Mouse (Mus musculus) mouse trophoblast stem cell (cell line): ENCODE measurements around the gene Bcl2l1.

Experiments
- in situ Hi-C, 2 experiments: fragments of 300-500 bp; cut with MseI, MboI; formaldehyde crosslinking; loops; 2 replicates in 1 of 2; 3 replicates in 1 of 2; pipeline ENCODE4 v1.15.1; 2025

The Bcl2l1 gene

GRCm38 (mm10) chr2:152803081-152803480, 28.4 kb downstream of the Bcl2l1 start:
- in situ Hi-C loops = no loop called here

- in situ Hi-C loops = no loop called here
Observed at GRCm38 (mm10) chr2:152802303-152802702, 29.2 kb downstream of the Bcl2l1 start.

GRCm38 (mm10) chr2:152800762-152801113, 30.8 kb downstream of the Bcl2l1 start:
- in situ Hi-C loops = no loop called here

DNA sequence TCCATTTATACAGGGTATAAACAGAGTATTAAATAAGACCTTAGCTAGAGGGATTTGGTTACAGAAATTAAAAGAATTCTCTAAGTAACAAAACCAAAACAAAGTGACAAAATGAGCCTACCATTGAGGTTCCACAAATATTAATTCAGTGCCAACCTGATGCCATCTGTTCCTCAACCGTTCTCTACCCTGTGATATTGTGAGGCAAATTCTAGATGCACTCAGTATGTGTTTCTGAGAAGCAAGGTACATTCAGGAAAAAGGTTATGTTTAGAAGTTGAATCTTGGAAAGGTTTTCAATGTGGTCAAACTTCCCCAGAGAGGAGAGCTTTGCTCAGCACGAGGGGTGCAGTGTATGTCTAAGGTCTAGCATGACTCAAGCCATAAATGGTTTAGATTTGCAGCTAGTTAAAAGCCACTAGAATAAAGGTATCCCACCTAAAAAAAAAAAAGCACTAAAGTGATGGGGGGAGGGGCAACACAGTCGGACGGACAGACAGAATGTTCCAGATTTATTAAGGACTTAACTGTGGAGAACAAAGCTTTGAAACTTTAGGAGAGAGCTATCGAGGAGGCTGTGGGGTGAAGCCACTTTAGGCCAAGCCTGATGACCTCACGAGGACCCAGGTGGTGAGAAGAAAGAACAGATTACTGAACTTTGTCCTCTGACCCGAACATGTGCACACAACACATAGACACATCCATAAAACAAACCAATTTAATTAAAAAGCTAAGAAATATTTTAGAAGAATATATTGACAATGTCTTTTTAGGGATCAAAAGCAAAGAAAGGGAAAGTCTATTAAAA, 31.4 kb downstream of the Bcl2l1 start:
- in situ Hi-C loops = no loop called here

DNA sequence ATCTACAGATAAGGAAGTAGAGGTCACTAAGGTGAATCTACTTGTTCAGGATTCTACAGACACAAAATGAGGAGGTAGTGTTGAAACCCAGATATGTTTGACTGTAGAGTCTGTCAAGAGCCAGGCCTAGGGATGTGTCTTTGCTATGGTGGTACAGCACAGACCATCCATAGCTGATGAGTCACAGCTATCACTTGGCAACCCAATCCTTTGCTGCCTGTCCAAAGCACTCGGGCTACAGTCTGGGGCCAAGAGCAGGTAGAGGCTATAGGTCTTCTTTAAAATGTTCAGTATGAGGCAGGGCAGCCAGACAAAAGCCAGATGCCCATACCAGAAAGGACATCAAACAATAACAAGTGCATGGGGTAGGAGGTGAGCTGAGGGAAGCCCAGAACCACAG, 33.9 kb downstream of the Bcl2l1 start:
- in situ Hi-C loops = no loop called here

- in situ Hi-C loops = no loop called here
Observed at GRCm38 (mm10) chr2:152794281-152794827, 37.2 kb downstream of the Bcl2l1 start.

DNA sequence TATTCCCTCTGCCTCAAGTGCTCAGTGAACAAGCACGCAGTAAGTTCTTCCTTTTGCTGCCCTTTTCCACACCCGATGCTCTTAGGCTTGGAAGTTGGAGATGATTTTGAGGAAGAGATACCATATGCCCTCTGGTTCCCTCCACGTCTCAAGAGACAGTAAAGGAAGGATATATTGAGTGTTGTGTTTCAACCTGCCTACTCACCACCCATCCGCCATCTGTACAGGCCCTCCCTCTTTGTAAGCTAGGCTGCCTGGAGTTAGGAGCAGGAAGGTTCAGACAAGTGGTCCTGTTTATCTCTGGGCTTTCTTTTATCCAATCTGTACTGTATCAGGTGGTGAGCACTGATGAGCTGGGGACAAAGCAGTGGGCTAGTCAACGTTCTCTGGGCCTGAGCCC, 38.1 kb downstream of the Bcl2l1 start:
- in situ Hi-C loops = no loop called here

- in situ Hi-C loops = no loop called here
Observed at GRCm38 (mm10) chr2:152792461-152792860, 39.1 kb downstream of the Bcl2l1 start.

DNA sequence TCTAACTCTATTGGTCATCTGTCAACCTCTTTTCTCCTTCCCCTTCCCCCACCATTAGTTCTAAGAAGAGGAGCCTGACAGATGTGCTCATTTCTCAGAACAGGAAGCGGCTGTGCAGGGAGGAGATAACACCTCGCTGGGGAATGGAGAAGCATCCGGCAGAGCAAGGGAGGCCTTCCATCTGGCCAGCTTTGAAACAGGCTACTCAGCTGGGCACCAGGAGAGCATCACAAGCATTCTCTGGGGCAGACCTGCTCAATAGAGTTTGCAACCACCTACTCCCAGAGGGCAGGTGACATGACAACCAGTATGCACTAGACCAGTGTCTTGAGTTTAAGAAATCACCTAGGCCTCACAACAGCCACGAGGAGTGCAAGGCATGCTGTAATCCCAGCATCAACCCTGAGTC, 41.9 kb downstream of the Bcl2l1 start:
- in situ Hi-C loops = no loop called here

DNA sequence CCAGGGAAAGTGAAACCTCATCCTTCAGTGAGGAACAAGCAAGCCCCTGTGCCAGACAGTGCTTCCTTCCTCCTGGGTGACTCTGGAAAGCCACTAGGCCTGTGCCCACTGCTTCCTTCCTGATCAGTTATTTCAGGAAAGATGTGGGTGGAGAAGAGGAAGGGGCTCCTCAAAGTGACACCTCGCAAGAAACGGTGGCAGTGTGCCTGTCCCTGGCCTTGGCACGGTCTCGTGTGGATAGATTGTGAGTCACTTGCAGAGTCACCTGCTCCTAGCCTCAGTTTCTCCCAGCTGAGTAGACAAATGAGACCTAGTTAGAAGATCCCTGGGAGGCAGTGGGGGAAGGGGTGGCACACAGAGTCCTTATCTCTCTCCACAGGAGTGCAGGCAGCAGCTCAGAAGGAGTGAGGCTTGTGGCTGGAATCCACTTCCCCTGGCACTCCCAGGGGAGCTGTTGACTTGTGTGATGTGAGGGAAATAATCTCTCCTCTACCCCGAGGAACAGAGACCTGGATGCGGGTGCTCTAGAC, 42.6 kb downstream of the Bcl2l1 start:
- in situ Hi-C loops = no loop called here

GRCm38 (mm10) chr2:152787543-152787942, 44.0 kb downstream of the Bcl2l1 start:
- in situ Hi-C loops = no loop called here

DNA sequence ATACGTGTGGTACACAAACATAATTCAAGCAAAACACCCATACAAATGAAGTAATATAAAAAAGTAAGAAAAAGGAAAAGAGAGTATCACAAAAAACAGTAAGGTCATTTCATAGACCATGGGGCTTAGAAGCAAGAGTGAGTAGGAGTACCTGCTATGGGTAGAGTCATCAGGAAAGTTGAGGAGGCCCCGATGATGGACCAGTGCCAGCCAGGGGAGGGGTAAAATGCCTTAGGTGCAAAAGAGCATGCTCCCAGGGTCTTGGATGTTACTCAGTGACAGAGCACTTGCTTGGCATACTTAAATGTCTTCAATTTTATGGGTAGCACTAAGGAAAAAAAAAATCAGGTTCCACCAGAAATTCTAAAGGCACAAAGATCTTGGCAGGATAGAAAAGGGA, 44.4 kb downstream of the Bcl2l1 start:
- in situ Hi-C loops = no loop called here

- in situ Hi-C loops = no loop called here
Observed at GRCm38 (mm10) chr2:152785446-152786350, 45.8 kb downstream of the Bcl2l1 start.

GRCm38 (mm10) chr2:152784640-152785039, 46.9 kb downstream of the Bcl2l1 start:
- in situ Hi-C loops = no loop called here

DNA sequence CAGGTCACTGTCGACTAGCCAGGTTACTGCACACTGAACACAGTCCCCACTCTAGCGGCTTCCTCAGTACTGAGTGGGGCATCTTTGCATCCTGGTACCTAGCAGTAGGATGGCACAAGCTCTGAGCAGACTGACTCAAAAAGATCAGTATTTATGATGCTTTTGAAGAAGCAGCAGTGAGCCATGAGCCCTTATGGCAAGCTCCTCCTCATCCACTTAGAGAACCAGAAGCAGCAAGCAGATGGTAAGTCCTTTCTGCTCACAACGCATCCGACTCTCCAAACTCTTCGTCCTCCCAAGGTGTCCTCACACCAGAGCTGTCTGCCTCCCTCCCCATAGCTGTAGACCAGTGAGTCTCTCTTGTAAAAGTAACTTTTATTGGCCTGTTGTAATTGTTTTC, 48.3 kb downstream of the Bcl2l1 start:
- in situ Hi-C loops = no loop called here

DNA sequence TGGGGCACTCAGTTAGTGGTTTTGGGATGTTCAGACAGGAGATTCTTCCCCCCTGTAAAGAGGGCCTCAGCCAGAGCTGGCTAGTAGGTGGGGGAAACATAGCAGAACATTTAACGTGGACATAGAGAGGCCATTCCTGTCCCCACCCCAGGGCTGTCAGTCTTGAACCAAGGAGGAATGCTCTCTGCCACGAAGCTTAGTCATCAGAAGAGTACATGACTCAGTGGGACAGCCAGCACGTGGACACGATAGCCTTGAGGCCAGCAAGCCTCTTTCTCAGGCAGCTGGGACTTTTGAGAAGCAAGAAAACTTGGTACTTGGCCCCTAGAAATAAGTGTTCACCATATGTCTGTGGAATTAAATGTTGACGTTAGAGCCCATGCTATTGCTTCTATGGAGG, 48.9 kb downstream of the Bcl2l1 start:
- in situ Hi-C loops = no loop called here

DNA sequence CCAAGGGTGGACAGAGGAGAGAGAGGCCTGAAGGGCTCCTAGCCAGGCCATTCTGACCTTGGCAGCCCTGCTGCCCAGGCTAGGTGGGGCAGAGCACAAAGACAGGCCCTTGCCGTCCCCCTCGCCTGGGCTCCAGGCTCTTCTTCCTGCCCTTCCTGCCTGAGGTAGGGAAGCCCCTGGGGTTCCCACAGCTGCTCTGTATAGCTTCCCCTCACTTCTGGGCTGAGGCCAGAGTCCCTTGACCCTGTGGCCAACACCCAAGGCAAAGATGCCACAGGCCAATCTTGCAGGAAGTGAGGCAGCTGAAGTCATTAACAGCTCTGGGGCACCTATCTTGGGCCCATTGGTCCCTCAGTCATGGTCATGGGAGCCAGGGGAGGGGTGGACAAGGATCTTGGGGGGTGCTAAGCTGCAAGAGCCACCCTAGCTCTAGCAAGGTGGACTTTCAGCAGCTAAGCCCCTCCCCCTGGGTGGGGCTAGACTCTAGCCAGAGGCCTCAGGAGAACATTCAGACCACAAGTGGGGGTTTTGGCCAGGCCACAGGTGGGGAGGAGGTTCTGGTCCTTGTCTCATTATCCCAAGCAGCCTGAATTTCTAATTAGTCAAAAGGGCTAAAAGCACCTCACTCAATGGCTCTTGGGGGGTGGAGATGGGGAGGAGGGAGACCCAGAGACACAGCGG, 50.4 kb downstream of the Bcl2l1 start:
- in situ Hi-C loops = no loop called here

DNA sequence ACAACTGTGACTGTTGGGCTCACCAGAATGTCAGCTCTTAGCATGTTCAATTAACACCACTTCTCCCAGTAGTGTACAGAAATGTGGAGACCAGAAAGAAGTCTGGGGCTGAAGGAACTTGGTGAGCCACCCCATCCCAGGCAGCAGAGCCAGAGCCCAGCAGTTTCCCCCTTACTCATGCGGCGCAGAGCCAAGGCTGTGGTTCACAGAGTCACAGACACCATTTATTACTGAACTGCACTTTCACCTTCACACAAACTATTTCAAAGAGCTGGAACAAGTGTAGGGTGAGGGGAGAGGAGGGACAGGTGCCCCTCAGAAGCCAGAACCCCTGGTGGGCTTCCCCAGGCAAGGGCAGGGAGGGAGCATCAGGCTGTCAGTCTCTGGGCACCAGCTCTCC, 51.1 kb downstream of the Bcl2l1 start:
- in situ Hi-C loops = no loop called here

GRCm38 (mm10) chr2:152777081-152777480, 54.4 kb downstream of the Bcl2l1 start:
- in situ Hi-C loops = no loop called here

DNA sequence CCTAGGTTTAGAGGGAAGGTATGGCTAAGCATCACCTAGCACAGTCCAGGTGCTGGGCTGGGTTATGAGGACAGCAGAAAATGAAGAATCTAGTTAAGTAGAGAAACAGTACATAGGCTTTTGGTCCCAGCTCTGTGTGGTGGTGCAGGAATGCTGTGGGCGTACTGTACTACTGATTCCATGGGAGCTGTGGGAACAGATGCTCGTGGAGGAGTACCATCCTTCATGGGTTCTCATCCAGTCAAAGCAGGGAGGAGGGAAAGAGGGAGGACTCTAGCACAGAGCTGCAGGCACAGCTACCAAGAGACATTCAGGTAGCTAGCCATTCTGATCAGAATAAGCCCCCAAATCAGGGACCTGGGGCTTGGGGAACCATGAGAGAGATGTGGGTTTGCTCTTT, 55.1 kb downstream of the Bcl2l1 start:
- in situ Hi-C loops = no loop called here

GRCm38 (mm10) chr2:152776019-152776418, 55.5 kb downstream of the Bcl2l1 start:
- in situ Hi-C loops = no loop called here

GRCm38 (mm10) chr2:152775357-152775756, 56.2 kb downstream of the Bcl2l1 start:
- in situ Hi-C loops = no loop called here
